Mouse (Mus musculus) ovary, postnatal 14 days (tissue): ENCODE measurements around the gene Slc25a39.
"Not testable (repeated sequence)": the region's sequence is repeated elsewhere in the genome, so short reads cannot be mapped to it uniquely, and the experiment has no call there.

ENCODE experiments used
- DNase-seq: peaks from one replicate; pipeline ENCODE4 v3.0.0; 2022; ENCODE audit warnings: low spot score

Gene Slc25a39

DNA sequence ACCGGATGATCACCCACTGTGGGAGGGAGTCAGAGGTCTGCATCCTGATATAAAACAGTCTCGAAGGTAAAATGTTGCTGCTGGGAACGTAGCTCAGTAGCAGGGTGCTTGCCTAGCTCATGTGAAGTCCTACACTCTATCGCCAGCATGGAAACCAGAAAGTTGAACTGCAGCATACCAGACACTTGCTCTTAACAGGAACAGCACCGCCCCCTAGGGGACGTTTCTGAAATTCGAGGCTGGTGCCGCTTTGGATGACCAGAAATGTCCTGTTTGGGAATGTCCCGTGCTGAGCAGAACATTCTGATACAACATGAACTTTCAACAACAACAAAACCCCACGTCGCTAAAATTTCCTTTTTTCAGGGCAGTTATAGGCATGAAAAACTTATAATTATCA lies 4.0 kb upstream of the Slc25a39 start:
- DNase-seq: peak; percentile 90

GRCm38 (mm10) chr11:102411061-102411460 lies 3.3 kb upstream of the Slc25a39 start:
- DNase-seq: no peak

- DNase-seq: not testable (repeated sequence)
These were observed 2.6 kb upstream of the Slc25a39 start for GRCm38 (mm10) chr11:102410345-102410744.

GRCm38 (mm10) chr11:102409795-102410330 lies 2.1 kb upstream of the Slc25a39 start:
- DNase-seq: no peak

- DNase-seq: no peak
These were observed 1.4 kb upstream of the Slc25a39 start for GRCm38 (mm10) chr11:102408888-102409794.

- peak; percentile 86 for DNase-seq
These were observed 664 bp upstream of the Slc25a39 start for GRCm38 (mm10) chr11:102408344-102408876.

DNA sequence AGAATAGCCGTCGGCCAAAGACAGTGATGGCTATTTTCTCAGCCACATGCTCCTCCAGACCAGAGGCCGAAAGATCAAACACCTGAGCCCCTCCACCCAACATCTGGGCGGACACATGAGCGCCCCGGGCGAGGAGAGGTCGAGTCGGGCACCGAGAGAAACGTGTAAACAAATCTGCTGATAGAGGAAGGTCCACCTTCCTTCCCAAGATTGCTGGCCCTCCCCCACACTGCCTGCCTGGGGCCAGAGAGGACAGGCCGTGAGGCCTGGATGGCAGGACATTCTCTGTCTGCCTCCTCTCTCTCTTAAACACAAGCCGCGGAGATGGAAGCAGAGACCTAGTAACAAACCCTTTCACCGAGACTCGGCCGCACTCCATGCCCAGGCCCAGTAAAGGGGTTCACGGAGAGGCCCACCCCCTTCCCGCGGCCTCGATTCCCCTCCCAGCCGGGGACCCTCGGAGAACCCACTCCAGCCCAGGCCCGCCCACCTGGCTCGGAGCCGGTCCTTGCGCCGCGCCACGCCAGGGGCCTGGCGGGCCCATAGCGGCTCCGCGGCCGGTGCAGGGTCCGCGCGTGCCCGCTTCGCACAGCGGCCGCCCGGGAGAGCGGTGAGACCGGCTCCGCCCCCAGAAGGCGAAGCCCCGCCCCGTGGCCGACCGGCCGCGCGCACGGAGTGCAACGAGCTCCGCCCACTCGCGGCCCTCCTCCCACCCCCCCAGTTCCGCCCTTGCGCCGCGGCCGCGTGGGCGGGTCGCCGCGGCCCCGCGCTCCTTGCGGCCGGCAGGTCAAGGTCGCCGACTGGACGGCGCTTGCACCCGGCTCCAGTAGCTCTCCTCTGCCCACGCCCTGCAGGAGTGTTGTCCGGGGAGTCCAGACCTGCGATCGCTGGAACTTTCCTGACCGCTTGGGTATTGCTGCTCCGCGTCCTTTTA lies 579 bp downstream of the Slc25a39 start:
- peak; percentile 90 for DNase-seq

GRCm38 (mm10) chr11:102406401-102406800 lies 1.3 kb downstream of the Slc25a39 start:
- DNase-seq: no peak

- DNase-seq: no peak
These were observed 2.0 kb downstream of the Slc25a39 start for GRCm38 (mm10) chr11:102405544-102406285.

DNA sequence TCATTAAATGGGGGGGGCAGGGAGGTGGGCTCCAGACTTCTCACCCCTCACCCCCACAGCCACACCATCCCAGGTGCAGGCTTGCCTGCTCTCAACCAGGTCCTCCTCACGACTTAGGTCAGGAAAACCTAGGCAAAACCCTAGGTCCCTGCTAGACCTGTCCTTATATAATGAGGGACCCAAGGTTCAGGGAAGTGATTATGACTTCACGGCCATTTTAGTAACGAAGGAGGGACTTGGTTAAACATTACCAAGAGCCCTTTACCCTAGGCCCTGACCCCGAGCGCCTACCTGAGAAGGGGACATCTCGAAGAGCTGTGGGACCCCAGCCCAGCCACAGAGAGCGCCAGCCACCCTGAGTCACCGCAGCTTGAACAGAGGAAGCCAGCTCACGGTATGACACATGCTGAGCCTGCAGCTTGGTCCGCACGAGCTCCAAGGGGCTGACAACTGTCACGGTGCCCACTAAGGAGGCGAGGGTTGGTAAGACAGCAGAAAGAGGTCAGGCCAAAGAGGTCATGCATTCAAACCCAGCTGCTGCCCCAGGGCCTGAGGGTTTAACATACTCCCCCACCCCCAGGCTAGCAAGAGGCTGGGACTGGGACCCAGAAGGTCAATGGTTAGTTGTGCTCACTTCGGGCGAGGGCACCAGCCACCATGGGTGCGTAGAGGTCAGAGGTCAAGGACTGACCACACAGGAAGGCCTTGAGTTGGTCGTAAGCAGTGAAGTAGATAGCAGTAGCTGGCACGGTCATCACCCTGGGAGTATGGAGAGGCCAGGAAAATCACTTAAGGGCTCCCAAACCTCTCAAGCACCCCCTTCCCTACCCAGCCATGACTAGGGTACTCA lies 3.4 kb downstream of the Slc25a39 start:
- DNase-seq: no peak

DNA sequence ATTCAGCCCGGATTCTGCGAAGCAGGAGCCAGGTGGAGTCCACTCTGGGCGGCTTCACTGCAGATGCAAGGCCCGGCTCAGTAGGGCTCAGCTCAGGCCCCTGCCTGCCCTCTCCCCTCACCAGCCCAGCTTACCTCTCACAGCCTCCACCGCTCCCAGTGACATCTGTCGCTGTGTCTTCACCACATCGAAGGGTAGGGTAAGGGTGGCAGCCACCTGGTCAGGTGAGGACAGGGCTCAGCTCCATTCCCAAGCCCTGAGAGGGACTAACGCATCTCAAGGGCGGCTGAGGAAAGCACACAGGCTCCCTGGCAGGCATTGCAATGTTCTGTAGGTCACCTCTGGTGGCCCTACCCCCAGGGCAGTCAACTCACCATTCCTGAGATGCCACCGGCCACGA lies 4.1 kb downstream of the Slc25a39 start:
- no peak for DNase-seq

DNA sequence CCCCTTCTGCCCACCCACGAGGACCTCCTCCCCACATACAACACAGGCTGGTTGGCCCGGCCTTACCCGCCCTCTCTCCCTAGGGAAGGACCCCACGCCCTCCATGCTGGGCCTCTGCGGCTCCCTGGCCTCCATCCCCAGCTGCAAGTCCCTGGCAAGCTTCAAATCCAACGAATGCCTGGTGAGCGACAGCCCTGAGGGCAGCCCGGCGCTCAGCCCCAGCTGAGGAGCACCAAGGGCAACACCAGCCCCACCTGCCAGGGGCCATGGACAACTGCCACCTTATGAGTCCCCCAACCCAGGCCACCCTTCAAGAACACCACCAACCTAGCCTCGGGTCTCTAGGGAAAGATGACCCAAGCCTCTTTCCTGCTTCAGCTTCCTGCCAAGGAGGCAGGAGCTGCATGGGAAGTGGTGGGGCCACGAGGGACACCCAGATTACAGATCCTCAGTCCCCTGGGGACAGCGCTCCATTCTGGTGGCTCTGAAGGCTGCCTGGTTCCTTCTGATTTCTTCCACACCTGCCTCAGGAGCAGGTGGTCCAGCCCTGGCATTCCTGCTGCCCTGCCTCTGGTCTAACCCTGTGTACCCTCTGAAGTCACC lies 5.7 kb downstream of the Slc25a39 start:
- DNase-seq: no peak

DNA sequence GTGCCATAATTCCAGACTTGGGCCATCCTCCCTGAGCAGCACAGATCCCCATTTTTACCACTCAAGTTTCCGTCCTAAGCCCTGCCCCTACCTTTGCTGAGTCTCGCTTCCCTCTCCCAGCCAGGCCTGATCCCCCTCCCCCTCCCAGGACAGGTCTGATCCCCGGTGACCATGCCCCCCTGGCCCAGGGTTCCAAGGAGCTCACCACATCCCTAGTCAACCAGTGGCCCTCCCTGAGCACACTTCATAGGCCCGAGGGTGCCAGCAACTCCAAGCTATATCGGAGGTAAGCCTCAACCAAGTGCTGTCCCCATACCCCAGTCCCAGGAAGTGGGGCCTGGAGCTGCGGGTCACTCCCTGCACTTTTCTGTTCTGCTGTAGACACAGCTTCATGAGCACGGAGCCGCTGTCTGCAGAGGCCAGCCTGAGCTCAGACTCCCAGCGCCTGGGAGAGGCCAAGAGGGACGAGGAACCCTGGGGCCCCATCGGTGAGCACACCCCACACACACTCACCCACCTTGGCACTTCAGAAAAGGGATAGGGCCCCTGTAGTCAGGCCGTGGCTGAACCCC lies 7.1 kb downstream of the Slc25a39 start:
- no peak for DNase-seq

DNA sequence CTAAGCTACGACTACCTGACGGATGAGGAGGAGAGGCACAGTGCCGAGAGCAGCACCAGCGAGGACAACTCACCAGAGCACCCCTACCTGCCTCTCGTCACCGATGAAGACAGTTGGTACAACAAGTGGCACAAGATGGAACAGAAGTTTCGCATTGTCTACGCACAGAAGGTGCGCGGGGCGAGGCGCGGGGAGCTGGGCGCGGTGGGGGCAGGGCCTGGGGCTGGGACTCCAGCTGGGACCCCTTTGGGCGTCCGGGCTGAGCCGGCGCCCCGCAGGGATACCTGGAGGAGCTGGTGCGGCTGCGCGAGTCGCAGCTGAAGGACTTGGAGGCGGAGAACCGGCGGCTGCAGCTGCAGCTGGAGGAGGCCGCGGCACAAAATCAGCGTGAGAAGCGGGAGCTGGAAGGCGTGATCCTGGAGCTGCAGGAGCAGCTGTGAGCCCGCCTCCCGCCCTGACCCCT lies 8.1 kb downstream of the Slc25a39 start:
- DNase-seq: no peak

DNA sequence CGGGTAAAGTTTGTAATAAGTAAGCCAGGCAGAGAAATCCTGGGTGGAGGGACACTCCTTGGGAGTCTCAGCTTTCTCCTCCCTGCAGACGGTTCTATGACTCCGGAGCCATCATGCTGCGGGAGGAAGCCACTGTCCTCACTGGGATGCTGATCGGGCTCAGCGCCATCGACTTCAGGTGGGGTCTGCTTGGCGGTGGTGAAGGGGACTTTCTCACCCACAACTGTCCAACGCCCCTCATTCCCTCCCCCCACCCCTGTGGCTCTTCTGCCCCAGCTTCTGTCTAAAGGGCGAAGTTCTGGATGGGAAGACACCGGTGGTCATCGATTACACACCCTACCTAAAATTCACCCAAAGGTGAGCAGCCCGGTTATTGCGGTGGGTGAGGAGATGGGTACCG lies 8.6 kb downstream of the Slc25a39 start:
- DNase-seq: no peak

GRCm38 (mm10) chr11:102398007-102398825 lies 9.5 kb downstream of the Slc25a39 start:
- DNase-seq: no peak

GRCm38 (mm10) chr11:102396671-102397141 lies 11.0 kb downstream of the Slc25a39 start:
- DNase-seq: no peak

- no peak for DNase-seq
These were observed 11.5 kb downstream of the Slc25a39 start for GRCm38 (mm10) chr11:102396263-102396662.

DNA sequence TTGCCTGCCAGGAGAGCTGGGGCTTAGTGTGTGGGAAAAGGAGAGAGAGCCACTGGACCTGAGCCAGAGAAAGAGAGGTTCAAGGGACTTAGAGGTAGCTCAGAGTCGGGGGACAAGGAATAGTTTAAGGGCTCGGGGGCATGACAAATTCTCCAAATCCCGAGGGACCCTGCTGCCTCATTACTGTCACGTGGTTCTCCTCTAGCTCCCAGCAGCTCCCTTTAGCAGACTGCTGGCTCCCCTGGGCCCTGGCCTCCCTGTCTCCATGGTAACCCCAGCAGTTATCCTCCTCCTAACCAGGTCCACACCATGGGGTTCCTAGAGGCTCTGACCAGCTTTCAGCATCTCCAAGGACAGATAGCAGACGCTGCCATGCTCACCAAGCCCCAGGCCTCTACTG lies 12.5 kb downstream of the Slc25a39 start:
- DNase-seq: no peak
